Mouse (Mus musculus): Measurements from ENCODE around the gene Acsl4. TPM values are rescaled to one million over a fixed set of nuclear protein-coding genes. Genes with fewer than 3 reads are reported as not detected.

The Acsl4 gene
- total RNA-seq, 2 experiments from 2014 or later = 60.3 to 72.2 TPM

DNA sequence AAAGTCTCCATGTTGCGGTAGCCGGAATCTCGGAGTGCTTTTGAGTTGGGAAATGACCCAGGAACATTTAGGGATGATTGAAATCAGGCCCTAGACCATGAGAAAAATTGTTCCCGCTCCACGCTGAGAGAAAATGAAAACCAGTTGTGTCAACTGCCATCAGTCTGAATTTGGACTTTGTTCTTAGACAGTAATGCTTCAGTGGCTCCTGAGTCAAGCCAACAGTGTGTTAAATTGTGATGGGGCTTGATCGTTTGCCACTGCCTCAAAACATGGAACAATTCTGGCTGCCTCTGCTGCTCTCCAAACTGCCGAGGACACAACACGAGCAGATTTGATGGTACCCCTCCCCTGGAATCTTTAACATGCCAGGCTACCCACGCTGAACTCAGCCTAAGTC, 74.2 kb downstream of the Acsl4 start:
- no peak overlapping the region for H3K4me3 ChIP-seq

DNA sequence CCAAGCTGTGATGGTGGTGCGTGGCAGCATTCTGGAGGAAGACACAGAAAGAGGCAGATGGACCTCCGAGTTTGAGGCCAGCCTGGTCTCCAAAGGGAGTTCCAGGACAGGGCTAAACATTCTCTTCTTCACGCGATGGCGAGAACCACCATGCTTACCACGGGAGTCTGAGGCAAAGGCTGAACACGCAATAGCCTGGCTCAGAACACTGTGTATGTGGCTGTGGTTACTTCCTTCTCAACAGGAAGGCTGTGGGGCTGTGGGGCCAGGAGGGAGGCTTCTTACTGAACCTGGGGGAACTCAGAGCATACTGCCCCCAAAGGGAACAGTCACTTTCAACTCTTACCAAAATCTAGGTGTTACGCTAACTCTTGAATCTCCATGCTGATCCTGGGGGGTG, 75.1 kb downstream of the Acsl4 start:
- no peak for DNase-seq (ENCODE audit: low spot score in 2 of 2)
- TF ChIP-seq CTCF (conservative IDR thresholded peaks at IDR 0.05) = no peak
- no peak overlapping the region for H3K27ac ChIP-seq
- H3K4me3 ChIP-seq = no peak overlapping the region

More for the DNA sequence above, 74.2 kb downstream of the Acsl4 start:
- no peak for DNase-seq (ENCODE audit: low spot score in 2 of 2)
- TF ChIP-seq CTCF (conservative IDR thresholded peaks at IDR 0.05) = no peak
- no peak overlapping the region for H3K27ac ChIP-seq

DNA sequence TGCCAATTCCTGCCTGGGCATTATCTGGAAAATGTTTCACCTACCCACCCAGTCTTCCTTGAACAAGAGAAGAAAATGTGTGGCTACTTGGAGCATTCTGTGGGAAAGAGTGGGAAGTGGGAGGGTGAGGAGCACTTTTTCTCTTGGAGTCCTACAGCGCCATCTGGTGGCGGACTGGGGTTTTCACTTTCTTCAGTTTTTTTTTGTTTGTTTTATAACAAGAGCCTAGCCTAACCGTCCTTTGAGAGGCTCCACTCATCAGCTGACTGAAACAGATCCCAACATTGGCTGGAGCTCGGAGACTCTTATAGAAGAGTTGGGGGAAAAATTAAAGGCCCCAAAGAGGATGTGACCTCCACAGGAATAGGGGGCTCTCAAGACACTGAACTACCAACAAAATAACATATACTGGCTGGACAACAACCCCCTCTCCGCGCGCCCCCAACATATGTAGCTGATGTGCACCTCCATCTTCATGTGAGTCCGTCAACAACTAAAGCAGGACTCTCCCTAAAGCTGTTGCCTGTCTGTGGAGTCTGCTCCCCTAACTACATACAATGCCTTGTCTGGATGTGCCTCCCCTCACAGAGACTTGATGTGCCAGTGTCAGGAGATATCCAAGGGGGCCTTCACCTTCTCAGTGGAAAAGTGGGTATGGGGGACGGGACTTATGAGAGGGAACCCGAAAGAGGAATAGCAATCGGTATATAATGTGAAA, 75.9 kb downstream of the Acsl4 start:
- TF ChIP-seq CTCF (conservative IDR thresholded peaks at IDR 0.05) = peak; percentile 84
- peak overlapping the region; percentile 33 for H3K4me3 ChIP-seq
- DNase-seq (ENCODE audit: low spot score in 2 of 2) = peak; percentile 75 to 82
- H3K27ac ChIP-seq = peak overlapping the region; percentile 65; the same call in 1 of the 2 replicates

DNA sequence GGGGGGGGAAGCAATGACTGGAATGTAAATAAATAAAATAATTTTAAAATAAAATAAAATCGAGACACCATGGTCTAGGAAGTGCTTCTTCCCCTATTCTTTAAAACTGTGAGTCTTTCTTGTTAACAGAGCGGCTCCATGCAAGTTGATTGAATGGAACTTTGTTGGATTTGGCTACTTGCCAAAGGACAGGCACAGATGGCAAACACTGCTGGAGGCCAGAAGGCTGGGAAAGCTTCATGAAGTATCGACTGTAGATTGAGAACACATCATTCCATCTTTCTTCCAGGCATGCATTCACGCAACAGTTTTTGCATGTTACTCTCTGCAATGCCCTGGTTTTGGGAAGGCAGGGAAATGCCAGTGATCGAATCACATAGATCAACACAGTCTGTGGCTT, 79.9 kb downstream of the Acsl4 start:
- DNase-seq (ENCODE audit: low spot score in 2 of 2) = peak; percentile 43 to 44
- no peak for TF ChIP-seq CTCF (conservative IDR thresholded peaks at IDR 0.05)
- Histone ChIP-seq H3K4me3 (no peak overlapping the region), H3K27ac (peak overlapping the region; percentile 10; the same call in 1 of the 2 replicates)

DNA sequence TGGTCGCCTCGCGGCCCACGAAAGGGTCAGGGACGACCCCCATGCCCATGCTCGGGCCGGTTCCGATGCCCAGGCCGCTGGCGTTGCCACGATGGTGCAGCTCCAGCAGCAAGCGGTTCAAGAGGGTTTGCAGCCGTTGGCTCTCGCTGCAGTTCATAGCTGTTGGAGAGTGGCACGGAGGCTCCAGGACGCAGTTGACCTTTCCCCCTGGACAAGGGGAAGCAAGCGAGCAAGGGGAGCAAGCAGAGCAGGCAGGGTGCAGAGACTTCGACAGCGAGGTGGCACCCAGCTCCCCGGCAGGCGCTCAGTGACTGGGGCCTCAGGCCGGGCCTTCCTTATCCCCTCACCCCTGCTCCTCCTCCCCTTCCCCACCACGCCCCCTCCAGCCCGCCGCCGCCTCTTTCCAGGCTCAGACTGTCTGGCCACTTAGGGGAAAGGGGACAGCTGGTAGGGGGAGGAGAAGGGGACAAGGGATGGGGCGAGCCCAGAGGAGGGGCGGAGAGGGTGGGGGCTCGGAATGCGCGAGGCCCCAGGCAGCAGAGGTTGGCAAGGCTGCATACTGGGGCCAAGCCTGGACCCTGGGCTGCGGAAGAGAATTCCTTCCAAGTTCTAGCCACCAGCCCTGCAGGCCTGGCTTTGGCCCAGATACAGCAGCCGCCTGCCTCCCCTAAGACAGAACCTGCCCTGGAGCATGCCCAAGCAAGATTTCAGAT, 84.3 kb downstream of the Acsl4 start, which contains the start of gene Kcne1l:
Gene Kcne1l (minus strand): TSS at position 426 of the 713 bp plus-strand sequence.
- no peak for DNase-seq (ENCODE audit: low spot score in 2 of 2)
- TF ChIP-seq CTCF (conservative IDR thresholded peaks at IDR 0.05) = no peak
- Histone ChIP-seq H3K27ac (0 out of 2 replicates have a peak within 1 kb of the TSS, but pooled peaks have one; percentile 55), H3K4me3 (no peak within 1 kb of the TSS)

DNA sequence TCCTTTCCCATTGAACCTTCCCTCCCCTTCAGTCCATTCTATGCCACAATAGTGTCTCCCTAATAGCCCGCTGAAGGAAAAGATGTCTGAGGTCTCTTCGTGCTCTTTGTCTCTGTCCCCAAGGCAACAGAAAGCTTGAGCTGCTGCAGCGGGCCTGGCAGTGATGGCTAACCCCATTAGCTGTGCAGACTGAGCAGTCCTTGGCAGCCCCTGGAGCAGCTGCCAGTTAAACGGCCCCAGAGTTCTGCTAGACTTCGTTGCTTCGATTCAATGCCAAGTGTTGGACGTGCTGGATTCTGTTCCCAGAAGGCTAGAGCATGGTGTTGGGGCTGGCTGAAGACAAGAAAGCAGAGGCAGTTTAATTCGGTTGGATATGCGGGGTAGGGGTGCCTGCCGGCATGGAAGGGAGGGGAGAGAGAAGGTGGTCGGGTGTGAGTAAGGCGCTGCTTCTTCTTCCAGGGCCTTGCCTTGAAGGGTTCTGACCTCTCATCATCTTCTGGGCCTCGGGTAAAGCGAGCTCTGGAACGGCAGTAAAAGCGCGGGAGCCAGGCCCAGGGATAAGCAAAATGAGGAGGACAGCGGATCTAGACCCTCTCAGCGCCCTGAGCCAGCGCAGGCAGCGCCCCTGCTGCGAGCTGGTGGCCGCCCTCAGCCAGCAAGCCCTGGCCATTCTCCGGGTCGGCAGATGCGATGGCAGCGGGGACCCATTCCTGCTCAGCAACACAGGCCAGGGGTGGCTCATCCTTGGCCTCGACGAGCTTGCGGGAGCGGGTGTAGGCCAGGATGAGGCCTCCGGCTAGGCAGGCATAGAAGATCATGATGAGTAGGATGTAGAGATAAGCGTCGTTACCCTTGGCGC, 85.1 kb downstream of the Acsl4 start:
- no peak for TF ChIP-seq CTCF (conservative IDR thresholded peaks at IDR 0.05)
- 0 out of 2 replicates have a peak overlapping the region, but pooled peaks have one; percentile 55 for H3K27ac ChIP-seq

DNA sequence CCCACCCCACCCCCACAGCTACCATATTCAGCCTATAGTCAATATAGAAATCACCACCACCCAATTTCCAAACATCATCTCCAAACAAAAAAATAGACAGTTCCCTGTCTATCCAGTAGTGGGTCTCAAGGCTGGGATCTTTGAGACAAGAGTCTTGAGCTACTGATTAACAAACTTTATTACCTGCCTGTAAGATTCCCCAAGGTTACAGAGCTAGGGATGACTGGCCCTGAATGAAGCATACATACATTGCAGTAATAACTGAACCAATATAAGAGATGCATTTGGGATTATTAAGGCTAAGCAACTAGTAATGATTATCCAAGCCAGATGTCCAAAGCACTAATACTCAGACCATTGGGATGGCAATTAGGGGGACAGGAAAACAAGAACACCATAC, 85.7 kb downstream of the Acsl4 start:
- DNase-seq (ENCODE audit: low spot score in 2 of 2) = no peak
- Histone ChIP-seq H3K27ac (no peak overlapping the region), H3K4me3 (no peak overlapping the region)
- TF ChIP-seq CTCF (conservative IDR thresholded peaks at IDR 0.05) = no peak

More for the DNA sequence above, 85.1 kb downstream of the Acsl4 start:
- DNase-seq (ENCODE audit: low spot score in 2 of 2) = peak in 1 of 2 experiments; percentile 55
- no peak overlapping the region for H3K4me3 ChIP-seq

DNA sequence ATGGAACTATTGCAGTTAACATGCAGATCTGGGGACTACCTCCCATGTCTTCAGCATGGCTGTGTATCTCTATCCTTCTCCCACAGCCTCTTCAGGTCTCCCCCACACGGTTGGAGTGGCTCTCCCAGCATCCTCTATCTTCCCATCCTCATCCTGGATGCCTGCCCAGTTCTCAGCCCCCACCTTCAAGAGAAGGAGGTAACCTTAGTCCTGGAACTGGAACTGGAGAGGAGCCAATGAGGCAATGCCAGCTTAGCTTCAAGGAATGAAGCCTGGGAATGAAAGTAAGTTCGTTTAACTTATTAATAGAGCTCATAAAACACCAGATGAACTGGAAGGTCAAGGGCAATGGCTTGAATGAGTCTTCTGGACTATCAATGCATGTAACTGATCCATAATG, 86.9 kb downstream of the Acsl4 start:
- H3K4me3 ChIP-seq = no peak overlapping the region
- H3K27ac ChIP-seq = no peak overlapping the region
- no peak for DNase-seq (ENCODE audit: low spot score in 2 of 2)
- no peak for TF ChIP-seq CTCF (conservative IDR thresholded peaks at IDR 0.05)

DNA sequence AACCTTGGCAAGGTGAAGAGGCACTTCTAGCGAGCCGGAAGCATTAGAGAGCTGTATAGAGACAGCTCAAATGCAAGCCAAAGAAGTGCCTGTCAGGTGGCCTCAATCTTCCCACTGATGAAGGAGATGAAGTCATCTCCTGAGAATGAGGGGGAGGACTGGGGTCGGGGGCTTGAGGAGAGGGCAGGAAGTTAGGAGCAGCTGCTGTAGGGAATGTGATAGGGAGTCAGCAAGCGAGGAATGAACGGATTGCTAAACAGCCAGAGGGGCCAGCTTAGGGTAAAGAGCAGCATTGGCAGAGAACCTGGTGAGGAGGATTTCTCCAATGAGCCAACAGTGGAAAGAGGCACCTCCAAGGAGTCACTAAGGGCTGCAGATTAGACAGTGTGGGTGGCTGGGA, 104.4 kb downstream of the Acsl4 start:
- no peak for TF ChIP-seq CTCF (conservative IDR thresholded peaks at IDR 0.05)
- DNase-seq (ENCODE audit: low spot score in 2 of 2) = no peak
- Histone ChIP-seq H3K27ac (no peak overlapping the region), H3K4me3 (no peak overlapping the region)

DNA sequence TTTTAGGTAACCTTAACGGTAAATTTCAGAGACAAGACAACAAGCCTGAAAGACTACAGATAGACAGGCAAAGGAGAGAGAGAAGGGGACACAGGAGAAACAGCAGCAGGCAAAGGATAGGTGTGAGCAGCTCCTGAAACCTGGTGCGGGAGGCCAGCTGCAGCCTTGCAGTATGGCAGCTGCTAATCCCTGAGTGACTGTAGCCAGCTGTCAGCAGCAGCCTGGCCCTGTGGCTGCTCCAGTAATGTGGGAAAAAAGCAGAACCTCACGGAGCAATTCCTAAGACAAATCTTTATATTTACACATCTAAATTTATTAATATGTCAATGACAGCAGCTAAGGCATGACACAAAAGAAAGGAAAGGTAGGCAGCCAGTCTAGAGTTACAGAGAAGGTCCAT, 113.8 kb downstream of the Acsl4 start:
- H3K27ac ChIP-seq = no peak overlapping the region
- no peak overlapping the region for H3K4me3 ChIP-seq
- no peak for DNase-seq (ENCODE audit: low spot score in 2 of 2)
- no peak for TF ChIP-seq CTCF (conservative IDR thresholded peaks at IDR 0.05)

DNA sequence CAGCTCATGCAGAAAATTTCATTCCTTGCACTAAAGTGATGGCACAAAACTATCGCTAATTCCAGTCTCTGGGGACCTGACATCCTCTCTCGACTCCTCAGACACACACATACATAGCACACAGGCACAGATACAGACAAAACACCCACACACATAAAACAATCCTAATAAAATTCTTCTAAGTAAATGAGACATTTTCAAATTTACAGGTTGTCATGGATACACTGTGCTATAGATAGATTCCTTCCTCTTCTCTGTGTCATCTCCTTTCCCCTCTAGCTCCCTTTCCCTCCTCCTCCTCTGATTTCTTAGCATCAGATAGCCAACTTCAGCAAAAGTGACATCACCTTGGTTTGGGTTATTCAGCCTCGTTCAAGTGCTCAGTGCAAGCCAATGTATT, 114.3 kb downstream of the Acsl4 start:
- no peak for DNase-seq (ENCODE audit: low spot score in 2 of 2)
- TF ChIP-seq CTCF (conservative IDR thresholded peaks at IDR 0.05) = no peak
- H3K4me3 ChIP-seq = no peak overlapping the region
- H3K27ac ChIP-seq = no peak overlapping the region

Other genes with a start within 250 kb of the Acsl4 start
- gene Gucy2f, start 193.6 kb downstream of the Acsl4 start, total RNA-seq (2021) = under 1 TPM; 0.52 to 0.67 TPM
- gene Nxt2, start 163.8 kb downstream of the Acsl4 start, total RNA-seq (2021) = 10 to 100 TPM; 26.7 to 27.8 TPM
- 1 to 10 TPM; 3.4 to 3.9 TPM for gene Kcne1l, start 84.2 kb downstream of the Acsl4 start, total RNA-seq (2021)